Mouse (Mus musculus) thymus, postnatal 25 days (tissue): ENCODE results near the gene Cacna1a.

Experiments used
- DNase-seq: peaks from one replicate; pipeline ENCODE4 v3.0.0; 2022

The Cacna1a gene

GRCm38 (mm10) chr8:84641578-84642361 is 253.5 kb downstream of the Cacna1a start:
- DNase-seq = no peak

GRCm38 (mm10) chr8:84643019-84643418 is 254.8 kb downstream of the Cacna1a start:
- DNase-seq = no peak

DNA sequence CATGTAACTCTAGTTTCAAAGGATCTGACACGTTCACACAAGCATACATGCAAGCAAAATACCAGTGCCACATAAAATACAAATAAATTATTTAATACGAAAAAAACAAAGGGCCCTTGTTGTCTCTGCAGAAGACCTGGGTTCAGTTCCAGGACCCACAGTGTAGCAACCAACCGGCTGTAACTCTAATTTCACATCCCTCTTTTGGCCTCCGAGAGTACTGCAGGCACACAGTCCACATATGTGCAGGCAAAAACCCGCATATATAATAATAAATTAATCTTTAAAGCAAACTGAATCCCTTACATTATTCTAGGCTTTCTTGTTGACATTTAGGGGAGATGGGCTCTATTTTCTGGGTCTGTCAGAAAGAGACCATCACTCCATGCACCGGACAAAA is 258.6 kb downstream of the Cacna1a start:
- DNase-seq = no peak

- no peak for DNase-seq
Observed at GRCm38 (mm10) chr8:84647461-84647901, 259.2 kb downstream of the Cacna1a start.

DNA sequence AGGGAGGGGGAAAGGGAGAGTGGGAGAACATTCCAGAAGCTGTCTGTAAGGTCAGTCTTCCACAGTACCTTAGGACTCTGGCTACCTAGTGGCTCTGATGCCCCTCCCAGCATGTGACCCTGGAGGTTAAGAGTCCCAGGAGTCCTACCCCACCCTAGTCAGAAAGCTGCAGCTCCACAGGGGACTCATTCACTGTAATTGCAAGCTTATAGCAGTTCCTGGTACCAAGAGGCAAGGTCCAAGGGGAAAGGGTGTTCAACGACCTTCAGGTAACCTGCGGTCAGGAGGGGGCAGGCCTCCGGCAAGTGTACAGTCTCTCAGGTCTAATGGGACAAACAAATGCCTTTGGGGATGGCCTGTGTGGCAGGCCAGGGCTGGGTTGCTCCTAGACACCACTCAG is 262.0 kb downstream of the Cacna1a start:
- DNase-seq = no peak

- no peak for DNase-seq
Observed at GRCm38 (mm10) chr8:84653092-84653631, 264.9 kb downstream of the Cacna1a start.

DNA sequence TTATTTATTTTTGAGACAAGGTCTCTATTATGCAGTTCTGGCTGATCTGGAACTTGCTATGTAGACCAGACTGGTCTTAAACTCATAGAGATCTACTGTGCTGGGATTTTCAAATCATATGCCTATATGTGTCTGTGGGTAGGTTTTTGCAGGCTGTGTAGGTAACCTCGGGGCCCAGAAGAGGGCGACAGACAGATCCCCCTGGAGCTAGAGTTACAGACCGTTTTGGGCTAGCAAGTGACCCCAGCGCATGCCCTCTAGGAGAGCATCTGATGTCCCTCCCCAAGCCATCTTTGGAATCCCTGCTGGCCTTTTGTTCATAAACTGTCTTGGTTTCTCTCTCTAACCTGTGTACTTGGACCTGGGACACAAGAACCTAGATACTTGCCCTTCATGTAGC is 266.4 kb downstream of the Cacna1a start:
- DNase-seq = no peak

DNA sequence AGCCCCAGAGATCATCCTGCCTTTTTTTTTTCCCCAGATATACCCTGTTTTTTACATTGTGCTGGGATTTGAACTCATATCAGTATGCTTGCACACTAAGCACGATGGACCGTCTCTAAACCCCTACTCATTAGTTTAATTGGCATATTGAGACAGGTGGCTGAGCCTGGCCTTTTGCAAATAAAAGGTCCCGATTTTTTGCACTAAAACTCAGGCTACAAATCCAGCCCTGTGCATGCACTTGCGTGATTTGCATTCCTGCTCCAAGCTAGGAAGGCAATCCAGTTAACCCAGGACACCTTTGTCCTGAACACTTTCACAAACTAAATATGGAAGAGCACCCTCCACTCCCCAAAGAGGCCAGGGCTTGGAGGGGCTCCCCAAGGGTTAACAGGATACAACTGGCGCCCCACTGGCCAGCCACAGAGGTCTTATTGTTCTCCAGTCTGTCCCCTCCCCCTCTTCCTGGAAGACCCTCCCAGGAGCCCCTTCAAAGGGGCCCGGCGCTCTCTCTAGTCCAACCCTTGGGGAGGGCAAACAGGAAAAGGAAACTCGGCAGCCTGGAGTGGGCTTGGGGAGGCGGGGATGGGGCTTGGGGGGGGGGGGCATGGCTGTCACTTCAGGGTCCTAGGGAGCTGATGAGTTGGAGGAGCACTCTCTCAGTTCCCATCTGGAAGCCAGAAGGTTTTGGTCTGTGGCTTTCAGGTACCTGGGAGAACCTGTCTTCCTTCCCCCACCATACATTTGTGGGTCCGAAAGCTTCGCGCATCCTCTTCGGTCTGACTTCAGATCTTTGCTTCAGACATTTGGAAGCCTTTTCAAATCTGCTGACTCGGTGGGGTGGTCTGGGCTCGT is 267.3 kb downstream of the Cacna1a start:
- DNase-seq = no peak

DNA sequence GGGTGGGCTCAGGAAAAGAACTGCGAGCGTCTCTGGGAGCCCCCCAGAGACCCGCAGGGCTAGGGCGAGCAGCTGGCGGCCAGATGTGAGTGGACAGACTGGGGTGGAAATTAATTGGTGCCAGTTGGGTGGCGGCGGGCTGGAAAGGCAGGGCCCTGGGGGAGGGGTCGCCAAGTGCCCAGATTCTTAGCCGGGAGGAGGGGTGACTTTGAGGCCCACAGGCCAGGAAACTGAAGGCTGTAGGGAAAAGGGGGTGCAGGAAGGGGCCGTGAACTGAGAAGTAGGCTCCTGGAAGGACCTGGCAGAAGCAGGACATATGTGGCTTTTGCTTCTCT is 267.9 kb downstream of the Cacna1a start:
- DNase-seq = no peak

DNA sequence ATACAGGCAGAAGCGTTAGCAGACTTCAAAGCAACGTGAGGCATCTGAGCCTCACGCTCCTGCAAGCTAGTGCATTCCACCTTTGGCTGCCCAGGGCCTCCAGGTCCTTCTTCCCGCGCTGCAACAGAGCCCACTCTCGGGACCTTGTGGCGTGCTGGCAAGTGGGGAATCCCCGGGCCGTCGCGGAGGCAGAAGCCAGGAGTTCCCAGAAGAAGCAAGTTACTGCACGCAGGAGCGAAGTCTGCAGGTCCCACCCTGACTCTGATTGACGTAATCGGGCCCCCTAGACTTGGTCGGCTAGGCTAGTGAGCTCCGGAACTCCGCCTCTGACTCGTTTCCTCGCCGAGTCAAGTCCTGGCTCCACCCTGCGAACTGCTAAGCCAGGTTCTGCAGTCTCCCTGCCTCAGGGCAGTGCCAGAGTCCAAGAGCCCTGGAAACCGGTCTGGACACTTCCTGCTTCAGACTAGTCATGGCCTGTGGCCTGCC is 268.4 kb downstream of the Cacna1a start:
- DNase-seq = peak; percentile 78

GRCm38 (mm10) chr8:84657203-84657602 is 269.0 kb downstream of the Cacna1a start:
- DNase-seq = no peak

DNA sequence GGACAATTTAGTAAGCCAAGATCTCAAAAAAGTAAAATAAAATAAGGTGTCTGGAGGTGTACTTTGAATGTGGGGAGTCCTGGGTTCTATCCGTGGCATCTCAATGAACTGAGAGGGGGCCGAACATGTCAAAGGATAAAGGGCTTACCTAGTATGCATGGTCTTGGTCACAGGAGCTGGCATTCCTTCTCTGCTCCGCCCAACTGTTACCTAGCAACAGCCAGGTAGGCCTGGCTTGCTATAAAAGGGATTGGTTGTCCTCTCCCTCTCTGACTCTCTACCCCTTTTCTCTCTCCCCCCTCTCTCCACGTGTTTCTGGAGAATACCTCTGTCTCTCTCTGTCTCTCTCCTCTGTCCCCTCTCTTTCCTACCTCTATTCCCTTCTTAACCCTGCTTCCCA is 269.4 kb downstream of the Cacna1a start:
- no peak for DNase-seq

GRCm38 (mm10) chr8:84658951-84659350 is 270.7 kb downstream of the Cacna1a start:
- no peak for DNase-seq

DNA sequence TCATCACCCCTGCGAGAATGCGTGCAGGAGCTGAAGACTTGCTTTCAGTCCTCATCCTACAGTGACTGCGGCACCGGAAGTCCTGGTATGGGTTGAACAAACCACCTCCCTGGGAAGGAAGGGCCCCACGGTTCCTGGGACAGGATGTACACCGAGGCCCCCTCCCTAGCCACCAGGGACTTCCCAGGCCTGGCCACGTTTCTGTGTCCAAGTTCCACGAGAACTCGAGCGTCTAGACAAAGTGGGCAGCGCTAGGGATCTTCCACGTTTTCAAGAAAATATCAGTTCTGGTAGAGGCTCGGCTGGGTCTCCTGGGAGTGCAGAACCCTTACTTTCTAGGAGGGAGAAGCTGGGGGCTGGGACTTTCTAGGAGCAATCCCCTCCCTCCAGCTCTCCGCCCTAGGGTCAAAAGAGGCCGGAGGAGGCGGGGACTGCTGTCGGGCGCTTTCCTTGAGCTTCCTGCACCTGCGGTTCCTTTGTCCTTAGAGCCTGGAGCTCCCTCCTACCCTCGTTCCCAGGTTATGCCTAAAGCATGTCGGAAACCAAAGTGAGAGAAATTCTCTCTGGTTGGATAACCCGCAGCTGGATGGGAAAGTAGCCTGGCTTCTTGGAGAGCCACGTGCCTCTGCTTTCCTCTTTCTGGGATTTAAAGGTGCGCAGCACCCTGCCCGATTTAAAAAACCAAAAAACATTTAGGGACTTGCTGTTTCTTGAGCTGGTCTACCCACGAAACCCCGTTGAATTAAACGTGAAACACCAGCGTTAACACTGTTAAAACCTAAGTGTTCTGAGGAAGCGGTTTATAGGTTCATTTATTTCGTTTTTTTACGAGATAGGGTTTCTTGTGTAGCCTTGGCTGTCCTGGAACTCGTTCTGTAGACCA is 271.9 kb downstream of the Cacna1a start:
- DNase-seq = peak; percentile 83

DNA sequence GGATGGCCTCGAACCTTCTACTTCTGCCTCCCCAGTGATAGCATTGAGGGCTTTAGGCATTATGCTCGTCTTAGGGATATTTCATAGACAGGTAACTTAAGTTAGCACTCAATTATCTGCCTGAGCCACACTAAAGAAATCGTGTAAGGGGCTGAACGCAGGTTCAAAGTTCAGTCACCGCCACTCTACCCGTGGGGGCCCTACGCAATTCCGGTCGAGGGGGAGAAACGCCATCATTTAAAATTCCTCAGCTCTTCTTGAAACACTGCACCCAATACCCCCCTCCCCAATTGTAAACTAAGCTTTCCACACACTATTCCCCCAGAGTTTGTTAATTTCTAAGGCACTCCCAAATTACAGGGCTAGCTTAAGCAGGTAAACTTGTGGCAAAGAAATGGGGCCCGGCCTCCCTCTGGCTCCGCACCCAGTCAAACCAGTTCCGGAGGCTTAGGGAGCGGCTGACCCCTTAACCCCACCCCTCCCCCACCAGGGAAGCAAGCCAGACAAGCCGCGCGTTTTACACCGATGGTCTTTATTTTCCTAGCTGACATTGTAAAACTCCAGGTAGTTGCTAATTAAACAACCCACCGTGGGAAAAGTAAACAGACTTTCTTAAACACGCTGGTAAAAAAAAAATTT is 272.7 kb downstream of the Cacna1a start:
- DNase-seq = peak; percentile 50

DNA sequence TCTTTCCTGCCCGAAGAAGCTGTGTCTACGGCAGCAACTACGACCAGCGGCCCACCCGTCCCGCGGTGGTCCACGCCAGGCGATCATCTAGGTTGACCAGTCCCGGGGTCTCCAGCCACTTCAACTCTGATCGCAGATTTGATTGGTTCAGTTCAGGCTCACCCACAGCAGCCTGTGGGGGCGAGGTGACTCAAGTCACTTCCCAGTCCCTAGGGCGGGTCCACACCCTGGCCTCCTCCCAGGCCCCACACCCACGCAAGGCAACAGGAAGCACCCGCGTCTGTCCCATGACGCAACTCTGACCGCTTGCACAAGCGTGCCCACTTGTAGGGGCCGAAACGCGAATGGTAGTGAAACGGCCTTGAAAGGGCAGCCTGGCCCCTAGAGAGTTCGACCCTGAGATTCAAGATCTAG is 273.2 kb downstream of the Cacna1a start:
- peak; percentile 74 for DNase-seq

GRCm38 (mm10) chr8:84661961-84662571 is 273.8 kb downstream of the Cacna1a start:
- peak; percentile 71 for DNase-seq

DNA sequence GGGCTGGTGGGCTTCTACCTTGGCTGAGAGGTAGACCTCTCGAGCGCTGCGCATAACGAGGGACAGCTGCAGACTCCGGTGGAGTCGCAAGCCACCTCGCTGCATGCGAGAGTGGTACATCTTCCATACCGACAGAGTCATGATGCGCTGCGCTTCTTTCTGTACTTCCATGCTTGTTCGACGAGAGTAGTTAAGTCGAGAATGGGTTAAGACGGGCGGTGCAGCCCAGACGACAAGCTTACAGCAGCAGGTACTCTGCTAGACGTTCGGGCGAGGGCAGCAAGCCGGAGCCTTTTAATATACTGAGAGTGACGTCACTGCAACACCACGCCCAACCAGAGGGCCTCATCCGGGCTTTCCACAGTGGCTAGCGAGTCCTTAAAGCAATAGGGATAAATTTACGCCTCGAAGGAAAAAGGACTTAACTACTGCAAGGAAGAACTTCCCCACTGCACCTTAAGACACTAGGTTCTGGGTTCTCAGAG is 274.4 kb downstream of the Cacna1a start, which contains the start of gene Ier2:
Gene Ier2, minus strand, starts transcription at position 272 of the 485 bp plus-strand sequence.
- DNase-seq = peak; percentile 93

DNA sequence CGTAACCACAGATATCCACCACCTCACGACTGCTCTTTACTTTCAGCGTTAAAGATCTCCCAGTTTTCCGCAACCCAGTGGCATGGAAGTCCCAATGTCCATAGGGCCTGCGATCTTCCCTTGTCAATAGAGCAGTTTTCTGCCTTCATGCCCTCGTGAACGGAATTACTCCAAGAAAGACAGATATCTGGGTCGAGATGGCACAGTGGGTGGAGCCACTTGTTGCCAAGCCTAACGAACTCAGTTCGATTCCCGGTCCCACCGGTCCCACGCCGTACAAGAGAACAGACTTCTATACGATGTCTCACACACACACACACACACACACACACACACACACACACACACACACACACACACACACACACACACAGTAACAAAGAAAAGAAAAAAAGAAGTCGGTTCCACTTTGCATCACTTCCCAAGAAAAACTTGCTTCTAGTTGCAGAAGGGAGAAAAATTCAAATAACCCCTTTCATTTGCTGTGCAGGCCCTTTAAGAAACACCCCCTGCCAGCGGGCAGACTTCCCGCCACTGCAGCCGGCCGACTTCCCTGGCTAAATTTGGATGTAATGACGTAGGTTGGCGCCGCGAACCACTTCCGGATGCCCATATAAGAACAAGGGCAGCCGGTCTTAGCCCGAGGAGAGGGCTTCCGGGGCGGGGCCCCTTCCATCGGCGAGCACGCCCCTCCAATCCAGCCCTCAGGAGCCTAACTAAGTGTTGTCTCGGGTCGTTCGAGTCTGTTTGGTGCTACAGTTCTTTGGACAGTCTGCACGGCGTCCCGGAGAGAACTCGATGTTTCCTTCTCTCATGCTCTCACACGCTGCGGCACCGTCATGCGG is 275.5 kb downstream of the Cacna1a start:
- DNase-seq = peak; percentile 95
